Mouse (Mus musculus): ENCODE data around the gene Zmym3.
"Not testable (repeated sequence)": the region's sequence is repeated elsewhere in the genome, so short reads cannot be mapped to it uniquely, and the experiment has no call there.

Gene Zmym3

DNA sequence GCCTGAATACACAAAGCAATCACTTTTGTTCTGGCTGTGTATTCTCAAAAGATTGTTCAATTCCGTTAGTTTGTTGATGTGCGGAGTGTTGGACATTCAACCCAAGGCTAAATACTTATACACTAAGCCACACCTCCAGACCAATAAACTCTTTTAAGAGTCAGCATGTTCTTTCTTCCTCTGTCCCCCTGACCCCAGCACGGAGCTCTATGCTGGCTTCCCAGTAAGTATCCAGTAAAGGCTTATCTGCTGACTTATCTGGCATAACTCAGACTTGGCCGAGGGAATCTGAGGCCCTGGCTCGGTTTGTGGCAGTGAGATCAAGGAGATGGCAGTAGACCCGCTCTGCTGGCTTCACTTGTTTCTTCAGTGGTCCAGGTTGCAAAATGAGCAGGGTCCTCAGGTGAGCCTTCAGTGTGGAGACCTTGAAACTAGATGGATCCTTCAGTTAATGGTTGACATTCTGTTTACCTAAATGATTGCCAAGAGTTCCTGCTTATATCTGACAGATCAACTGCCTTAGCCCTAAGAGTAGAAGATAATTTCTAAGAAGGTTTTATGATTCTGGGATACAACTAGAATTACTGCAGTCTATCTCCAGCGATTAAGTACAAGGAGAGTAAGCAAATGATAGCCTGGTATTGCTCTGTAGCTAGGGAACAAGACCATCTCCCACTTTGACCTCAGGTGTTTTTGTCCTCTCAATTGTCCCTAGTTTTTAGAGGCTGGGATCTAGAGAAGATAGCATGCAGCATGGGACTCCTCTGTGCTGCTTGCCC lies 44.3 kb downstream of the Zmym3 start, which contains the start of gene Gjb1:
Gene Gjb1 (plus strand): TSS at position 189 of the 779 bp plus-strand sequence.
- DNase-seq (ENCODE audit: low spot score): no peak

GRCm38 (mm10) chrX:101372946-101373345 lies 47.7 kb downstream of the Zmym3 start:
- no peak for DNase-seq (ENCODE audit: low spot score)

- no peak for DNase-seq (ENCODE audit: low spot score)
Measured at GRCm38 (mm10) chrX:101370573-101370972, 50.1 kb downstream of the Zmym3 start.

DNA sequence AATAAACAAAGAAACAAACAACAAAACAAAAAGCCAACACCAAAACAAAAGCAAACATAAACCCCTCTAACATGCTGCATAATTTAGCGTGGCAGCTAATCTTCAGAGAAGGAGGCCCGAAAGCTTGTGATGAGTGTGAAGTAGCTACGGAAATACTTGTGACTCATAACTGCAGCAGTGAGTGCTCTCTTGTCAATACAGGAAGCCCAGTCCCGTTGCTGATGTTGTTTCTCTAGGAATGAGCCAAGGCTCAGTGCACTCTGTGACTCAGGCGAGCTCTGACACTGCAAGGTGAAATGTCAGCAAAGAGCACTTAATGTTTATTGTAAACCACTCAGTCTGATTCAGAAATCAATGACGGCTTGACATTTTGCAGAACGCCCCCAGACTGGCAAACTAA lies 51.6 kb downstream of the Zmym3 start:
- DNase-seq (ENCODE audit: low spot score): no peak

GRCm38 (mm10) chrX:101358902-101359301 lies 61.7 kb downstream of the Zmym3 start:
- not testable (repeated sequence) for DNase-seq (ENCODE audit: low spot score)
